Mouse (Mus musculus): Measurements from ENCODE around the gene Dok4.
"Not testable (repeated sequence)": the region's sequence is repeated elsewhere in the genome, so short reads cannot be mapped to it uniquely, and the experiment has no call there.

Dok4 gene

DNA sequence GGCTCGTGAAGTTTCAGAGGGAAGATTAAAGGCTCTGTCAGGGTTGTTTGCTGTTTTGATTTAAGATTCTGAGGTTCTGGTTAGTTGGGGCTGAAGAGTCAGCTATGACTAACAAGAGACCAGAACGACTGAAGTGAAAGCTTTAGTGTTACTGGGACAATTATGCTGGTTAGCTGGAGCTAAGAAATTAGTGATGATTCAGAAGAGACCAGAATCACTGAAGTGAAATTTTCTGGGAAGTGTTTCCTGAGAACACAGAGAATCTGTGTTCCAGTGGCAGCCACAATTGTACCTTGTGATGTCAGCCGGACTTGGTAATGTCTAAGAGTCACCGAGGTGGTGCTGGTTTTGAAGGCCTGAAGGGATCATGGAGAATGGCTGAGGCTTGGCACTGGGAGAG, 4.6 kb upstream of the Dok4 start:
- no peak for DNase-seq (ENCODE audit: low spot score in 2 of 2)

DNA sequence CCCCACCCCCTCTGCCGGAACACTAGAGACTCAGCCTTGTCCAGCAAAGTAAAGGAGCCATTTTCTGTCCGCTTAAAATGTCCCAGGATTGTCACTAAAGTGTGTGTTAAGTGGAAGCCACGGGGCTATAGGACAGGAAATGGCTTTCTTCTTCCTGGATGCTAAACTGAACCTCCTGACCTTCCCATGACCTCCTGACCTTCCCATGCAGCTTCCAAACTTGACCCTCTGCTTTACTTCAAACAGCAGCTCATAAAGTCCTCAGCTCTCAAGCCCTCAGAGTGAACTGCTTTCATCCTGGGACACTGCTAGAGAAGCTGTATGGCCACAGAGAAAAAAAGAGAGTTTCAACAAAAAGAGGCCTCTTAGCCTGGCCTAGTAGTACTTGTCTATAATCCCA, 690 bp upstream of the Dok4 start:
- no peak for DNase-seq (ENCODE audit: low spot score in 2 of 2)

DNA sequence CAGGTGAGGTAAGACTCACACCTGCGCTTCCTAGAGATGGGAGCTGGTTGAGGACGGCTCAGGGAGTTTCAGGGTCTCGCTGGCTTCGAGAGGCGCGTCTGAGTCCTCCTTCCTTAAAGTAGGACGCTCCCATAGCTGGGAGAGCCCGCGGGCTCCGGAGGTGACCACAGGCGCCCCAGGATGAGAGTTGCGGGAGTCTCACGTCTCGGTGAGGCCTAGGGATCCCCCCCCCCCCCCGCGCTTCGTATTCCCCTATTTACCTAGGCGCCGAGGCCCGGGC, 319 bp downstream of the Dok4 start:
- no peak for DNase-seq (ENCODE audit: low spot score in 2 of 2)

DNA sequence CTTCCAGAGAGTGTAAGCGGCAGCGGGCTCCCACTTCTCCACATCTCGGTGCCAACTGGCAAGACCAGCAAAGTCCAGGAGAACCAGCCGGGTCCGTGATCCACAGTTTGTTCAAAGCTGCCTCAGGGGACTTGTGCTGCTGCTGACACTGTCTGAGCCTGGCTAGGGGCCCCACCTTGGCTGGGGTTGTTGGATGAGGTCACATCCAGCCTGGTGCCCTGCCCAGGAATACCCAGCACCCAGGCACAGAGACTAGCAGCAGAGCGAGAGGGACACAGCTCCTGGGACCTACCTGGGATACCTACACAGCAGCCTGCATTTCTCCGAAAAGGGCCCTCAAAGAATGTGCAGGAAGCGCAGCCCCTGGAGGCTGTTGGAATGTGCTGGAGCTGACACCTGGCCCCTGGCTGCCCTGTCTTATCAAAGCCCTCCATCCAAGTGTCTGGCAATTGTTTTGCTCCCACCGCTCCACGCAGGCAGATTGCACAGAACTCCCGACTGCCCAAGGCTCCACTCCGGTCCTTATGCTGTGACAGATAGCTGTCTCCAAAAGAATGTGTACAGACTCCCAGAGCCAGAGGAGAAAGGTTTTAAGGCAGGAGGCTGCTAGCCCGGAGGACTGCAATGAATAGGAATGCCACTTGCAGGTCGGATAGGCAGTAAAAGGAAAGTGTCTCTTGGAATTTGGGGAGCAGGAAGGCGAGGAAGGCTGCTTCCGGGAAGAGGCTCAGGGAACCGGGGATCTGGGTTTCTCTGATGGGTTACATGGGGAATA, 847 bp downstream of the Dok4 start:
- DNase-seq (ENCODE audit: low spot score in 2 of 2), result no peak

DNA sequence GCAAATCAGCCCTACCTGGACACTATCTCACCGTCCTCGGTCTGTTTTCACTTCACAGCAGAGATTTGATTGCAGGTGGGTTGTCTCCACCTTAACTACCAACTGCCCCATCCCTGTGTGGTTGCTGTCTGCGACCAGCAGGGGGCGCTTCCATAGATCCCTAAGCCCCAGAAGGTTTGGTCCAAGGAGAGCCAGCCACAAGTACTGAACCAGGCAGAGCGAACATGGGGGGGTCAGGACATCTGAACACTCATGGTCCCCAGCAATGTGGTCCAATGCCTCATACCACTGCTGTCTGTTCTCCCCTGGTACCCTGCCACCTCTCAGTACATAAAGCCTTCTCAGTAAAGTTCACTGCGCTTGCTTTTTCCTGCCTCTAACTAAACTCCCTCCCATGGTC, 1.8 kb downstream of the Dok4 start:
- peak; percentile 59 to 66 for DNase-seq (ENCODE audit: low spot score in 2 of 2)

DNA sequence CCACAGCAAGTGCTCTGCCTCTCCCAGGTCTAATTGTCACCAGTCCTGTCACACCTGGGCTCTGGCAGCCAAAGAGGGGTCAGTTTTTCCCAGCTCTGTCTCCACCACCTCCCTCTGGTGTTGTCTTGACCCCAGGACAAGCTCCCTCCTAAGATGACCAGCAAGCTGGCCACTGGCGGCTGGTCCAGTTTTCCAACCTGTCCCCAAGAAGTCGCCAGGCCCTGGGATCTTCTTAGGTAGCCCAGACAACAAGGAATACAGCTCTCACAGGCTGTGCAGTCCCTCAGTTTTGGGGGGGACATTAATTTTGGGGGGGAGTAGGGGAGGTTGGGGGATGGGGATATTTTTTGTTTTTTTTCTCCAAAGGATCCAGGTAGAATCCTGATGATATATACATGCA, 3.6 kb downstream of the Dok4 start:
- DNase-seq (ENCODE audit: low spot score in 2 of 2), result no peak

DNA sequence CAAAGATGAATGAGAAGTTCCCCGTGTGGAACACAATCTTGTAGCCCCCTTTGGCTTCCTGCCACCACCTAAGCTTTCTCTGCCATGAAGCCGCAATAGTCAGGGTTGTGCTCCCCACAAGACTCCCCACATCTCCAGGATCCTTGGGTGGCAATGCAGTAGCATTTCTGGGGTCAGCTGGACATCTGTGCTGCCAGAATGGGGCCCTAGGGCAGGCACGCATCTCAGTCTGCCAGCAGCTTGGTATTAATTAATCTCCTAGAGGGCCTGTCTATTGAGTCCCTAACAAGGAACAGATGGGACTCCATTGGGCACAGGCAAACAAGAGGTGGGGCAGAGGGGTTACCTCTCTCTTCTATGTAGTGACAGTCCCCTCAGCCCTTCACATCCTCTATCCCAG, 4.0 kb downstream of the Dok4 start:
- no peak for DNase-seq (ENCODE audit: low spot score in 2 of 2)

DNA sequence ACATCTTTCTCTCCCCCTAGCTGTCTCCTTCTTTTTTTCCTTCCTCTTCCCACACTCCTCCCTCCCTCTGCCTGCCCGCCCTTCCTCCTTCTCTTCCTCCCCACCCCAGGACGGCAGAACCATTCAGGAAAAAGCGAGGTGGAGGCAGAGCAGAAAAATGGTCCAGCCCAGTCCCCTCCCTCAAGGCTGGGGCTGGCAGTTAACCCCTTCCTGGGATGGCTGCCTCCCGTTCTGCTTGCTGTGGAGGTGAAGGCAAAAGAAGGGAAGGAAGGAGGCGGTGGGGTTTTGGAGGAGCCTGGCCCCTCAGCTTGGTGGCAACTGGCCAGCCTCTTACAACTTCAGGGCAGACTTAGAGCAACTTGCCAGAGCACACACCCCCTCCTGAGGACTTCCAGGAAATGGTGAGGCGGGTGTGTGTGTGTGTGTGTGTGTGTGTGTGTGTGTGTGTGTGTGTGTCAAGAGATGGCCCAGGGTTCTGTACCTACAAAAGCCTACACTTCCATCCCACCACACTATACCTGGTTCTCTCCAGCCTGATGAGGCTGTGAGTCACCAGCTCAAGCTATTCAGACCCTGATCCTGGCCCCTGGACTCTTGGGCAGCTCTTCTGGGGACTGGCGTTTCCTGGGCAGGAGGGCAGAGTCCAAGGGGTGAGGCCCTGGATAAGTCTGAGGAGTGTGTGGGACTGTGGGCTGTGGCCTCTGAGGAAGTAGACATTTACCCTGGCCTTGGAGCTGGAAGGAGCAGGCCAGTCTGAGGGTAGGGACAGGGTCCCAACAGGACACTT, 4.8 kb downstream of the Dok4 start:
- peak in 1 of 2 experiments; percentile 60 for DNase-seq (ENCODE audit: low spot score in 2 of 2)

DNA sequence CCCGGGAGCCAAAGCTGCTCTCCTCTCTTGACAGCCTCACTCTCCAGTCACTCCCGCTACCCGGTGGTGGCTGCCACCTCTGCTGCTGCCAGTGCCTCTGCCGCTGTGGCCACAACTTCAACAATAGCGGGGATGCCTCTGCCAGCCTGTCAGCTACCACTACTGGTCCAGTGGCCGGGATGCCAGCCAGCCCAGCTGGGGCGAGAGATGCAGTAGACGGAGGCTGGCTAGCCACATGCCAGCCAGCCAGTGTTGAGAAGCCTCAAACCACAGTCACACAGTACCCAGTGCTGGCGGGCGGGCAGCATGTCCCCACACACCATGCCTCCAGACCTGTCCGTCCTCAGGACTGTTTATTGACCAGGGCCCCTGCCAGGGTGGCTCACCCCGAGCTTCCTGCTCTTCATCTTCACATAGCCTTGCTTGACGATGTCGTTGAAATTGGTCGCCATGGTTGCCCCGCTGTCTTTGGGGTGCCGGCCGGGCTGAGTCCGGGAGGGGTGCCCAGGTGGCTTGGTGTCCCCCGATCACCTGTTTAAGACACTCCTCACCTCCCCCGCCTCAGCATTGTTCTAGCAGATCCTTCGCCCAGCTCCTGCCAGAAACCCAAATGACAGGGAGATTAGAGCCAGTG, 5.5 kb downstream of the Dok4 start:
- DNase-seq (ENCODE audit: low spot score in 2 of 2), result peak; percentile 36 to 44

DNA sequence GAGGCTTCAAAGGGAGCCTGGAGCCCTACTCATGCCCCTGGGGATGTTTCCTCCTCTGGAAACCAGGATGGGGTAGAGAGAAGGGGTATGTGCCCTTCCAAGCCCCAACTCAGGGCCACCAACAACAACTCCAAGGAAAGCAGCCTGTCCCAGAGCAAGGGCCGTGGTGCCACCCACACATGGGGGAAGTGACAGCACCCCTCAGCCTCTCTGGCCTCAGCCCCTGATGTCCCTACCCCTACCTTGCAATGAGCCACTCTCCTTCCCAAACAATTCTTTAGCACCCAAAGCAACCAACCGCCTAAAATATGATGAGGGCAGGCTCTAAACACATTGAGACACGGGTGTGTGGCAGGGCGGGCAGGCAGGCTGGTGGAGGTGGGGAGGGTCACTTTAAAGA, 6.1 kb downstream of the Dok4 start:
- no peak for DNase-seq (ENCODE audit: low spot score in 2 of 2)

DNA sequence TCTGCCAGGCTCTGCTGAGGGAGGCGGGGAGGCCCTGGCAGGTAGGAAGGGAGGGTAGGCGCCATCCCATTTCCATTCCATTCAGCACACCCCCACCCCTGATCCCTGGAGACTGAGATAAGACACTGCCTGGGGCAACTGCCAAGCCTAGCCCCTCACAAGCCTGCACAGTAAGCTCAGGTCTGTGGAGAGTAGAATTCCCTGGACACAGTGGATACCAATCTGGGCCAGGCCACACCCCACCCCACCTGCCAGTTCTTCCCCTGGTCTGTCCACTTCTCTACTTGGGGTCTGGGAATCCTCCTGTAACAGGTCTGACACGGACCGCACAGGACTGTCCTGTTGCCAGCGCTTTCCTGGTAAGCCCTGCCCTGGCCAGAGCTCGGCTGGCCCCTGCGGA, 7.0 kb downstream of the Dok4 start:
- DNase-seq (ENCODE audit: low spot score in 2 of 2), result no peak

DNA sequence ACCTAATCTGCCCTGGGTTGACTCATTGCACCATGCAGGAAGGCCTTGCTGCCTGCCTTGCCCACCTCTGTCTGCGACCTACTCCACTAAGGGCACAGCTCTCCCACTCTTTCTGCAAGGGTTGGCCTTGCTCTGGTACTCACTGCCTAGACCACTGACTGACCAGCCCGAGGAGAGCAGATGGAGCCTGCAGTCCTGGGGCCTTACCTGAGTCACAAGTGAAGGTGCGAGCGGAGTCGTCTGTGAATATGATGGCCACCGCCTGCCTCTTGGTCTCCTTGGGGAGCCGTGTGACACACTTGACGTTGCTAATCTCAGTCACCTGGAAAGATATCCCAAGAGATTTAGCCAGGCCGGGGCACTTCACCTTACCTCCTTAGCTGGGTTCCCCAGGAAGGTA, 9.2 kb downstream of the Dok4 start:
- DNase-seq (ENCODE audit: low spot score in 2 of 2), result no peak

DNA sequence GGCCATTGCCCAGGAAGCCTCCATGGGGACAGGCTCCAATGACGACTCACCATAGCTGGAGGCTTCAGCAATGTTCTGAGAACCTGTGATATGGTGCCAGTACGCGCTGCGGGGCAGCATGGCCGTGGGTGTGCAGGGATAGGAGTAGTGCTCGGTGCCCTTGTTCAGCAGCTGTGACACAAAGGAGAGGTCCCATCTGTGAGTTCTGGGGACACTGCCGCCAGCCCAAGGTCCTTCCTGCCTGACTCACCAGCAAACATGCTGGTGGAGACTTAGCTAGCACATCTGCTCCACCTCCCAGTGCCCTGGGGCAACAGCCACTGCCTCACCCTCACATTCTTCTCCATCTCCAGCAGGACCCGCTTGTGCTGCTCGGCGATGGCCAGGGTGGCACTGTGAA, 10.8 kb downstream of the Dok4 start:
- no peak for DNase-seq (ENCODE audit: low spot score in 2 of 2)

DNA sequence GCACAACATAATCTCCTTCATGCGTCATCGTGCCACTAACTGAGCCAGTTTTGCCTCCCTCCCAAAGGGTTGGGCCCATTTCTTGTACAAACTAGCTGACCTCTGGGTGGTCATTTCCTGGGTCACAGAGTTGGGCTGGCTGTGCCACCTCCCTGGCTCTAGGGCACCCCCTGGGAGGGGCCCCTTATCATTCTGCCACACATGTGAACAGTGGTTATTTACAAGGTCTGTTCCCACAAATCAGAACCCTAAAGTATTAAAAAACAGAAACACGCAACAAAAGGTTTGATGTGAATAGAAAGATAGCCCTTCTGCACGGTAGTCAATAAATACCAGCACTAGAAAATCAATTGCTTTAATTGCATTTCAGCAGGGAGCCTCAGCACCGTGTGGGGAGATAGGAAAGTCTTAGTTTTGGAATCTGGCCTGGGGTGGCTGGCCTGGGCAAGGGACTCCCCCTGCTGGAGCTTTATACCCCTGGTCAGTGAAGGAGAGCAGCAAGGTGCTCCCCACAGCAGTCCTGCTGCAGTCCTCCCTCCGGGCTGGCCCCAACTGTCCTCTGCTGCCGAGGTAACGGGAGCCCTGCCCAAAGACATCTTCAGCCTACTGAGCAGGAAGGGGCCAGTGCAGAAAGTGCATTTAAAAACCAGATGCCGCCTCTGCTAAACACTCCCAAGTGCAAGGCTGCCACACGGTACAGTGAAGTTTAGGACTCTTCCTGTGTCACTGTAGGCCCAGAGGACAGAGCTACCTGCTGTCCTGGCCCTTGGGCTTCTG, 12.0 kb downstream of the Dok4 start:
- no peak for DNase-seq (ENCODE audit: low spot score in 2 of 2)

DNA sequence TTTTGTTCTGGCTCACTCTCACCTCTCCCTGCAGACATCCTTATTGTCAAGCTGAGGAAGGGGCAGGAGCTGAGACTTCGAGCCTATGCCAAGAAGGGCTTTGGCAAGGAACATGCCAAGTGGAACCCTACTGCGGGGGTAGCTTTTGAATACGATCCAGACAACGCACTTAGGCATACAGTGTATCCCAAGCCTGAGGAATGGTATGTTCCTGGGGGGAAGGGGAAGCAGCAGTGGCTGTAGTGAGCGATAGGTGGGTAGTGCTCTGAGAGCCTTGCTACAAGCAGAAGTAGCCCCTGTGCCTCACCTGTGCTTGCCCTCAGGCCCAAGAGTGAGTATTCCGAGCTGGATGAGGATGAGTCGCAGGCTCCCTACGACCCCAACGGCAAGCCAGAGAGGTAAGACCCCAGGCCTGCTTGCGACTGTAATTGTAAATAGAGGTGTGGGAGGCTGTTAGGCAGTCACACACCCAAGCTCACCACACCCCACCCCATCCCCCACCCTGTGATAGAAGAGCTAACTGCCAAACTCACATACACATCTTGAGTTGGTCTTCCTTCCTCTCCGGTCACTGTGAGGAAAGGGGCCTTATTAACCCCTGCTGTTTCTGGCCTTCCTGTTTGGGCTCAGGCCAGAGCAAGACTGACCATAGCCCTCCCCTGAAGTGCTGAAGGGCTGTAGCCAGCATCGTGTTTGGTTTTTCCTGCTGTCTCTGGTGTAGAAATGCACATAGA, 13.5 kb downstream of the Dok4 start:
- DNase-seq (ENCODE audit: low spot score in 2 of 2), result no peak

DNA sequence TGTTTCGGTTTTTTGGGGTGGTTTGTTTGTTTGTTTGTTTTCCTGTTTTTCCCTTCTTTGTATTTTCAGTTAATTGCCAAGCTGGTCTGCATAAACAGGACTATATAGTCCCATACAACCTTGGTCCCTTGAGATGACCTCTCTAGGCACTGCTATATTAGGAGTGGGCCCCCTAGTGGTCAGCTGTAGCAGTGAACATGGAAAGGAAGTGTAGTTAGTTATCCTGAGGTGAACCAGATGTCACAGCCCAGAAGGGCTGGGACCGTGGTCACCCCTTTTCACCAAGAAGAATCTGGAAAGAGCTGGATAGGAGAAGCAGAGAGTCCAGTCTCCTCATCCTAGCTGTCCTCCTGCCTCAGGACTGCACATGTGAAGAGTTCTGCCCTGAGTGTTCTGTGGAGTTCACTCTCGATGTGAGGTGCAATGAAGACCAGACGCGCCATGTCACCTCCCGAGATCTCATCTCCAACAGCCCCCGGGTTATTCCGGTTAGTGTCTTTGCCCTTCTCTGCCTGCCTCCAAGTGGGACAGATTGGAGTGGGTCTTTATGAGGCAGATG, 14.7 kb downstream of the Dok4 start:
- DNase-seq (ENCODE audit: low spot score in 2 of 2), result no peak

DNA sequence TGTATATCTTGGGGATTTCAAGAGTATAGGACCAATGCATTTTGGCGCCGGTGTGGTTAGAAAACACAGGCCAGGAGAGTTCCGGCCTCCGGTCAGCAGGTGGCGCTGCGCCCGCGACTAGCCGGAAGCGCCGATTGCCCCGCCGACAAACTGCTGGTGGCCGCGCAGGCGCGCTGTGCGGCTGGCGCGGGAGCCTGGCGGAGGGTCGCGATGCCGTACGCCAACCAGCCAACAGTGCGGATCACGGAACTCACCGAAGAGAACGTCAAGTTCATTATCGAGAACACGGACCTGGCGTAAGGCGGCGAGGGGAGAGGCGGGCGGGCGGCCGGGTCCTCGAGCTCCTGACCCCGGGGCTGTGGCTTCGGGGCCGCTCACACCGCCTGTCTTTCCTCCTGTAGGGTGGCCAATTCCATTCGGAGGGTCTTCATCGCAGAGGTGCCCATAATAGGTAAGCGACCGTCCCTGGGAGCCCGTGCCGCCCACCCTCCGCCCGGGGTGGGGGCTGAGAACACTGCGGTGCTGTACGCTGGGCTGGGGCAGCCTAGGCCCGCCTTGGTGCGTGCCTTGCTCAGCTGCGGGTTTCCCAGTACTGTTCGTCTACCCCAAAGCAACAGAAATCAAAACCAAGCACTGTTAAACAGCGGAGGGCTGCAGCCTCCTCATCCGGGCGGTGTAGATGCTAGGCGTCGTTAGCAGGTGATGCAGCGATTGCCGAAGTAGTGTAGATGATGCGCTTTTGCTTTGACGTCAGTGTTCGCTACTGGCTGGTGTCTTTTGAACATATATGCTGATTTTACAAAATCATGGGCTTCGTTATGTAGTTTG, 18.6 kb downstream of the Dok4 start, which contains the start of gene Polr2c:
Polr2c (plus strand) TSS at position 105 of the 828 bp plus-strand sequence.
- peak; percentile 83 to 88 for DNase-seq (ENCODE audit: low spot score in 2 of 2)

DNA sequence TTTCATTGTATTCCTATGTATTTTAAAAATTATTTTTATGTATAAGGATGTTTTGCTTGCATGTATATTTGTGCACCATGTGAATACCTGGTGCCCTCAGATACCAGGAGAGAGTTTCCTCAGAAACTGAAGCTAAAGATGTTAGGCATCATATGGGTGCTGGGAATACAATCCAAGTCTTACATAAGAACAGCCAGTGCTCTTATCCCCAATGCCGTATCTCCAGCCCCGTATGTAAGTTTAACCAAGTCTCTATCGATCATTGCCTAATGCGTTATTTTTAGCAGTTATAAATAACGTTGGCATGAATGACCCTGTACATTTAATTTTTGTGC, 19.2 kb downstream of the Dok4 start:
- DNase-seq (ENCODE audit: low spot score in 2 of 2), result no peak

DNA sequence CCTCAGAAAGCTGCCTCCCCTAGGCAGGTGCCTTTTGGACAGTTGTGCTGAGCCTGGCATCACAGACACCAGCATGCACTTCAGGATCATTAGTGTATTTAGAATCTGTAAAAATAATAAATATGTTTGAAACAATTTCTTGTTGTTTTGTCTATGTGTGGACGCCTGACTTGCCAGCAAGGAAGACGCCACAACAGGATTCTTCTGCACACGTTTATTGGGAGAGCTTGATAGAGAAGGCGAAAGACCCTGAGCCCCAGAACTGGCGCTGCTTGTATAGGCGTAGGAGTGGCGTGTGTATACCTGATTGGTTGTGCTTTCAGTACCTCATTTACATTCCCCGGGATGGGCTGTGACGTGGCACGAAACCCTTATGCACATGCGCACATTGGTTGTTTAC, 21.4 kb downstream of the Dok4 start:
- DNase-seq (ENCODE audit: low spot score in 2 of 2), result not testable (repeated sequence)

DNA sequence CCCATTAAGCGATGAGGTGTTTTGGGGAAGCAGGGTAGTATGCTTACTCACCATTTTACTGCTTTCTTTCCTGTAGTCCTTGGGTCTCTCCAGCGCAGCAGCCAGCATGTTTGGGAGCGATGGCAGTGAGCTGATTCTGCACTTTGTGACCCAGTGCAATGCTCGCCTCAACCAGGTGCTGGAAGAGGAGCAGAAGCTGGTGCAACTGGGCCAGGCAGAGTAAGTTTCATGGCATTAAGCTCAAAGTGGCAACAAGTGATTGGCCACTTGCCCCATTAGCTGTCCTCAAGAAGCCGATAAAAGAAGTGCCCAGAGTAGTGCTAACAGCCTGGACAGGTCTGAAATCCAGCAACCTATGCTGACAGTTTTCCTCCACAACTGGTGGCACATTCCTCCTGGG, 26.1 kb downstream of the Dok4 start:
- DNase-seq (ENCODE audit: low spot score in 2 of 2), result no peak
